Mouse (Mus musculus) small intestine, adult 2 months (tissue): ENCODE measurements around the gene B4gat1.

Experiments used
- CTCF ChIP-seq: fragments of 200-500 bp; IDR thresholded peaks from 2 replicates; pipeline ENCODE4 v1.5.1; 2012; ENCODE audit warnings: low read depth, mild to moderate bottlenecking, control low read depth, inconsistent platforms, low read length, moderate library complexity, mixed read lengths; ENCODE audit not compliant: insufficient replicate concordance, insufficient read length; ENCODE audit errors: extremely low read depth
- POLR2A ChIP-seq: fragments of 200-500 bp; IDR thresholded peaks from 2 replicates; pipeline ENCODE4 v1.6.1; 2012; ENCODE audit warnings: low read depth, mild to moderate bottlenecking, control low read depth, inconsistent platforms, low read length, moderate library complexity

GRCm38 (mm10) chr19:5013138-5013537 is 25.5 kb upstream of the B4gat1 start:
- TF ChIP-seq CTCF (no peak), POLR2A (no peak)
